Mouse (Mus musculus) adrenal gland, adult 10 weeks (tissue): ENCODE measurements around the gene Hsd17b3. TPM values are rescaled to one million over a fixed set of nuclear protein-coding genes. Genes with fewer than 3 reads are reported as not detected.

ENCODE experiments used
- polyA plus RNA-seq: library from polyadenylated mRNA; stranded (reverse); fragments of 350-450 nt; fragmentation: Illumina TruSeq; extraction: RNeasy Lipid Tissue Mini Kit (QIAGEN cat#74804); gene quantifications from one replicate; pipeline ENCODE4 v1.2.3, GENCODE M21; 2014; ENCODE audit warnings: low read depth, low replicate concordance

Gene Hsd17b3
- polyA plus RNA-seq, result 1.1 TPM

GRCm38 (mm10) chr13:64089130-64089529, at the start of gene Hsd17b3:
Hsd17b3 (minus strand) TSS chr13:64089230.

GRCm38 (mm10) chr13:64128858-64129615, 40.0 kb upstream of the Hsd17b3 start, which contains the start of gene Slc35d2:
Slc35d2 (minus strand) TSS chr13:64129368.

Other genes with a start within 250 kb of the Hsd17b3 start
- 10.7 TPM for gene Slc35d2, start 40.1 kb upstream of the Hsd17b3 start, polyA plus RNA-seq
- 70.5 TPM for gene Zfp367, start 64.0 kb upstream of the Hsd17b3 start, polyA plus RNA-seq
- gene Habp4, start 72.6 kb upstream of the Hsd17b3 start, polyA plus RNA-seq, result 19.7 TPM
- gene Cdc14b, start 186.1 kb upstream of the Hsd17b3 start, polyA plus RNA-seq, result 16.3 TPM
- gene Aaed1, start 223.5 kb upstream of the Hsd17b3 start, polyA plus RNA-seq, result 83.7 TPM